Mouse (Mus musculus): ENCODE results near the gene Abca13. TPM values are rescaled to one million over a fixed set of nuclear protein-coding genes. Genes with fewer than 3 reads are reported as not detected.

The Abca13 gene
- total and polyA plus RNA-seq, 3 experiments: under 0.01 to 0.03 (median 0.03) TPM

DNA sequence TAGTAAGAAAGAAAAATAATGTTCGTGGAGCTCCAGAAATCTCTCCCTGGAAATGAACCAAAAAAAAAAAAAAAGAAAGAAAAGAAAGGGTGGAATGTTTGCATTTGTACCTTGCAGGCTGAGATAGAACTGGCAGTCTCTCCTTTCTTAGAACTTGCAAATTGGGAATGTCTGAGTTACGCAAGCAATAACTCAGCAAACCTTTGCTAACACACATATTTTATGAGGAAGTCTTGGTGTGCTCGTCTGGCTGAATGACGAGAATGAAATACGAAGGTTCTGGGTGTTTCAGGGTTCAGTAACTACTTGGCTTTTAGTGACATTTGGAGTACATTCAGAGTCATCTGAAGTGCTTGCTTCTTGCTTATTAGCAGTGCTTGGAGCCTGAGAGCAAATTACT is 241.1 kb downstream of the Abca13 start:
- DNase-seq (ENCODE audit: extremely low read depth): no peak
- in situ Hi-C loops (cut with MboI; ENCODE audit: low pct_ligation_motif_present, low pct_unique_long_range_greater_than_20kb, low sequenced_read_pairs) (no loop called here), dilution Hi-C loops (cut with MboI; ENCODE audit: extremely low pct_ligation_motif_present, extremely low pct_unique_long_range_greater_than_20kb, low sequenced_read_pairs) (no loop called here)
- H3K9ac ChIP-seq (ENCODE audit: insufficient read depth, low read depth): no peak overlapping the region
- H3K27ac ChIP-seq (ENCODE audit: insufficient read depth, low read depth): no peak overlapping the region
- H3K36me3 ChIP-seq (replicated peaks in 1 of 2; ENCODE audit: control insufficient read depth in 1 of 2, insufficient read depth in 1 of 2, low read length in 1 of 2): no peaks in the 10 kb centered on the region
- H3K9me3 ChIP-seq (replicated peaks; ENCODE audit: low read length): peaks cover 32% of the 10 kb centered on the region
- no peaks in the 10 kb centered on the region for H3K27me3 ChIP-seq (replicated peaks)
- no peak overlapping the region for H3K4me2 ChIP-seq (ENCODE audit: insufficient read depth, low read depth, poor library complexity, severe bottlenecking)
- TF ChIP-seq SMC3 (IDR thresholded peaks at IDR 0.05; ENCODE audit: low read depth, low read length) (no peak), E2F4 (IDR thresholded peaks at IDR 0.05; ENCODE audit: insufficient replicate concordance, low read depth, low read length) (no peak), CHD1 (IDR thresholded peaks at IDR 0.05; ENCODE audit: low read depth, low read length) (no peak), GABPA (IDR thresholded peaks at IDR 0.05; ENCODE audit: insufficient replicate concordance, low read depth, low read length) (no peak), POLR2A (IDR thresholded peaks at IDR 0.05; ENCODE audit: low read depth, low read length) (no peak), ZKSCAN1 (IDR thresholded peaks at IDR 0.05; ENCODE audit: borderline replicate concordance, low read depth, low read length) (no peak), PAX5 (IDR thresholded peaks at IDR 0.05; ENCODE audit: low read length) (no peak), USF2 (conservative IDR thresholded peaks at IDR 0.05; ENCODE audit: low read depth, low read length) (no peak), BHLHE40 (IDR thresholded peaks at IDR 0.05; ENCODE audit: low read depth, low read length) (no peak), ETS1 (conservative IDR thresholded peaks at IDR 0.05; ENCODE audit: low read depth, low read length) (no peak), HCFC1 (IDR thresholded peaks at IDR 0.05; ENCODE audit: low read depth, low read length) (no peak), SIN3A (IDR thresholded peaks at IDR 0.05; ENCODE audit: low read length) (no peak), MAFK (IDR thresholded peaks at IDR 0.05; ENCODE audit: insufficient replicate concordance, low read length) (no peak)
- H3K4me1 ChIP-seq (ENCODE audit: control insufficient read depth in 1 of 2, insufficient read depth in 2 of 2): no peaks in the 10 kb centered on the region
- no peak overlapping the region for H3K4me3 ChIP-seq (replicated peaks in 1 of 3; ENCODE audit: low read depth in 2 of 3, low read length in 2 of 3, poor library complexity in 1 of 3)
- no peaks in the 10 kb centered on the region for H3K79me2 ChIP-seq (replicated peaks; ENCODE audit: control insufficient read depth, extremely low read depth, insufficient read depth, poor library complexity, severe bottlenecking)

DNA sequence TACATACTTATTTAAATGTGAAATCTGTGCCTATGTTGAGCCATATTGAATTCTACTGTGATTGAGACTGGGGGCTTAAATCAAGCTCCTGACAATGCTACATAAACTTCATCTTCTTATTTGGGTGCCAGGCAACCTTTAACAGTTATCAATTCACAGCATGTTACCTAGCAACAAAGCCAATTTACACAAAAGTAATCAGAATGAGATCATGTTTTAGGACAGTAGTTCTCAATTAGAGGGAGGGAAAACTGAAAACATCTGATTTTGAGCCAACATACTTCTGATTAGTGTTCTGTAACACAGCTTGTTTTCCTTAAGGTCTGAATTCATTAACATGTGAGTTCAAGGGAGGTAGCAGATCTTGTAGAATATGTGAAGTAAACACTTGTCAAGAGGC is 244.9 kb downstream of the Abca13 start:
- H3K4me3 ChIP-seq (replicated peaks in 1 of 3; ENCODE audit: low read depth in 2 of 3, low read length in 2 of 3, poor library complexity in 1 of 3): no peak overlapping the region
- dilution Hi-C loops (cut with MboI; ENCODE audit: extremely low pct_ligation_motif_present, extremely low pct_unique_long_range_greater_than_20kb, low sequenced_read_pairs) (no loop called here), in situ Hi-C loops (cut with MboI; ENCODE audit: low pct_ligation_motif_present, low pct_unique_long_range_greater_than_20kb, low sequenced_read_pairs) (no loop called here)
- no peak overlapping the region for H3K9ac ChIP-seq (ENCODE audit: insufficient read depth, low read depth)
- H3K9me3 ChIP-seq (replicated peaks; ENCODE audit: low read length): peaks cover 42% of the 10 kb centered on the region
- no peaks in the 10 kb centered on the region for H3K79me2 ChIP-seq (replicated peaks; ENCODE audit: control insufficient read depth, extremely low read depth, insufficient read depth, poor library complexity, severe bottlenecking)
- H3K27ac ChIP-seq (ENCODE audit: insufficient read depth, low read depth): no peak overlapping the region
- no peaks in the 10 kb centered on the region for H3K36me3 ChIP-seq (replicated peaks in 1 of 2; ENCODE audit: control insufficient read depth in 1 of 2, insufficient read depth in 1 of 2, low read length in 1 of 2)
- no peak for DNase-seq (ENCODE audit: extremely low read depth)
- no peaks in the 10 kb centered on the region for H3K27me3 ChIP-seq (replicated peaks)
- H3K4me2 ChIP-seq (ENCODE audit: insufficient read depth, low read depth, poor library complexity, severe bottlenecking): no peak overlapping the region
- TF ChIP-seq CHD1 (IDR thresholded peaks at IDR 0.05; ENCODE audit: low read depth, low read length) (no peak), NRF1 (IDR thresholded peaks at IDR 0.05; ENCODE audit: low read depth, low read length) (no peak), KAT2A (IDR thresholded peaks at IDR 0.05; ENCODE audit: insufficient replicate concordance, low read length) (no peak), ETS1 (conservative IDR thresholded peaks at IDR 0.05; ENCODE audit: low read depth, low read length) (no peak), HCFC1 (IDR thresholded peaks at IDR 0.05; ENCODE audit: low read depth, low read length) (no peak), E2F4 (IDR thresholded peaks at IDR 0.05; ENCODE audit: insufficient replicate concordance, low read depth, low read length) (no peak), RAD21 (IDR thresholded peaks at IDR 0.05; ENCODE audit: low read depth, low read length) (no peak), MAFK (IDR thresholded peaks at IDR 0.05; ENCODE audit: insufficient replicate concordance, low read length) (no peak), RCOR1 (conservative IDR thresholded peaks at IDR 0.05; ENCODE audit: low read depth, low read length) (no peak), MAX (IDR thresholded peaks at IDR 0.05; ENCODE audit: low read length) (no peak), TCF12 (IDR thresholded peaks at IDR 0.05; ENCODE audit: low read depth, low read length) (no peak), ZKSCAN1 (IDR thresholded peaks at IDR 0.05; ENCODE audit: borderline replicate concordance, low read depth, low read length) (no peak), IRF4 (IDR thresholded peaks at IDR 0.05; ENCODE audit: low read depth, low read length) (no peak), USF2 (conservative IDR thresholded peaks at IDR 0.05; ENCODE audit: low read depth, low read length) (no peak), GABPA (IDR thresholded peaks at IDR 0.05; ENCODE audit: insufficient replicate concordance, low read depth, low read length) (no peak), ZMIZ1 (IDR thresholded peaks at IDR 0.05; ENCODE audit: low read depth, low read length) (no peak), SIN3A (IDR thresholded peaks at IDR 0.05; ENCODE audit: low read length) (no peak)
- H3K4me1 ChIP-seq (ENCODE audit: control insufficient read depth in 1 of 2, insufficient read depth in 2 of 2): no peaks in the 10 kb centered on the region

Measured in CH12.LX (cell line).